Mouse (Mus musculus) left cerebral cortex, postnatal 36 days (tissue): ENCODE results near the gene Mybbp1a. TPM values are rescaled to one million over a fixed set of nuclear protein-coding genes. Genes with fewer than 3 reads are reported as not detected.

Experiments
- DNase-seq, 2 experiments: peaks; one replicate each; pipeline ENCODE4 v3.0.0; 2021 to 2022; ENCODE audit warnings: low spot score in 2 of 2, mixed read lengths in 1 of 2
- intact Hi-C: fragments of 180-260 bp; cut with DNase I; formaldehyde crosslinking; loops from one replicate; pipeline ENCODE4 v1.15.1; 2025
- total RNA-seq, 2 experiments: library from RNA; stranded (reverse); gene quantifications; 2 replicates each; pipeline ENCODE4 v1.2.3; 2021

Mybbp1a gene
- total RNA-seq, 2 experiments from 2014 or later, result 42.8 to 50.2 TPM

GRCm38 (mm10) chr11:72491130-72491960 is 50.2 kb downstream of the Mybbp1a start:
- peak; percentile 68 to 75 for DNase-seq
- intact Hi-C loops, result loop anchor here (5.0 kb wide), 2 partner anchors 61 to 116 kb away; partner anchors contain the start of genes Spns3 and Ube2g1

GRCm38 (mm10) chr11:72494046-72494988 is 53.2 kb downstream of the Mybbp1a start:
- no peak for DNase-seq
- intact Hi-C loops, result loop anchor here (5.0 kb wide), 2 partner anchors 58 to 113 kb away; partner anchors contain the start of genes Spns3 and Ube2g1

- DNase-seq, result no peak
- intact Hi-C loops, result no loop called here
Measured at GRCm38 (mm10) chr11:72496066-72496465, 54.9 kb downstream of the Mybbp1a start.

GRCm38 (mm10) chr11:72496775-72497174 is 55.6 kb downstream of the Mybbp1a start:
- no peak for DNase-seq
- intact Hi-C loops, result no loop called here

- intact Hi-C loops, result no loop called here
- no peak for DNase-seq
Measured at GRCm38 (mm10) chr11:72497367-72497766, 56.2 kb downstream of the Mybbp1a start.

GRCm38 (mm10) chr11:72500139-72500538 is 59.0 kb downstream of the Mybbp1a start:
- DNase-seq, result no peak
- intact Hi-C loops, result no loop called here

Other genes with a start within 250 kb of the Mybbp1a start
- 10 to 100 TPM in 1 of 2 experiments, 1 to 10 TPM in 1; 9.1 to 15.4 TPM for gene Gm43951, start 234.5 kb upstream of the Mybbp1a start, total RNA-seq
- 10 to 100 TPM; 26.1 to 39.9 TPM for gene 4933427D14Rik, start 233.9 kb upstream of the Mybbp1a start, total RNA-seq
- gene Txndc17, start 233.8 kb upstream of the Mybbp1a start, total RNA-seq, result 10 to 100 TPM; 31.0 to 31.3 TPM
- 10 to 100 TPM; 15.5 to 16.7 TPM for gene Med31, start 225.8 kb upstream of the Mybbp1a start, total RNA-seq
- 10 to 100 TPM; 14.2 to 21.9 TPM for gene Slc13a5, start 174.1 kb upstream of the Mybbp1a start, total RNA-seq
- gene Xaf1, start 139.7 kb upstream of the Mybbp1a start, total RNA-seq, result 1 to 10 TPM; 6.2 to 6.6 TPM
- not detected for gene Fbxo39, start 126.9 kb upstream of the Mybbp1a start, total RNA-seq
- gene Tekt1, start 78.9 kb upstream of the Mybbp1a start, total RNA-seq, result 1 to 10 TPM; 2.2 to 2.9 TPM
- 1 to 10 TPM in 1 of 2 experiments, under 1 TPM in 1; 0.68 to 1.5 TPM for gene Smtnl2, start 29.6 kb upstream of the Mybbp1a start, total RNA-seq
- gene Ggt6, start 5.8 kb upstream of the Mybbp1a start, total RNA-seq, result under 1 TPM in 1 of 2 experiments, not detected in 1; 0.29 TPM
- gene Spns2, start 48.5 kb downstream of the Mybbp1a start, total RNA-seq, result 10 to 100 TPM; 53.6 to 69.9 TPM
- gene Spns3, start 109.2 kb downstream of the Mybbp1a start, total RNA-seq, result under 1 TPM; 0.17 to 0.57 TPM
- gene Ube2g1, start 165.9 kb downstream of the Mybbp1a start, total RNA-seq, result 10 to 100 TPM; 50.7 to 59.0 TPM
- gene Ankfy1, start 248.7 kb downstream of the Mybbp1a start, total RNA-seq, result 10 to 100 TPM; 29.6 to 41.0 TPM